Comparison of ENCODE assay signal across 9 mouse cellular contexts in genomic region chr5:119844994-119845393, GRCm38 (mm10). TPM values are rescaled to one million over a fixed set of nuclear protein-coding genes. Genes with fewer than 3 reads are reported as not detected.
DNase-seq lines count a peak whose midpoint lies in the region; ATAC-seq lines count a peak whose summit lies in the region.
"Had no signal": no experiment of that assay in that cellular context is flagged by ENCODE, and none has a peak within 500 bp of the region (broad histone marks: within the 10 kb centered on the region; RNA-seq: fewer than 3 reads in every experiment).

No protein-coding gene starts in this region.

- WGBS in embryonic facial prominence, embryonic 14.5 days = 2% methylated on average over 21 of the region's 21 CpGs
- 1% methylated on average over 21 of the region's 21 CpGs for WGBS in hindbrain, embryonic 11.5 days
- WGBS in midbrain, embryonic 12.5 days = under 1% methylated on average over 21 of the region's 21 CpGs

- no peaks in the 10 kb centered on the region for H3K36me3 ChIP-seq in embryonic facial prominence, embryonic 14.5 days (ENCODE audit: control insufficient read depth, insufficient read depth, low read length)
- no peaks in the 10 kb centered on the region for H3K36me3 ChIP-seq in hindbrain, embryonic 11.5 days (ENCODE audit: control insufficient read depth, insufficient read depth, low read length)
- no peaks in the 10 kb centered on the region for H3K36me3 ChIP-seq in midbrain, embryonic 12.5 days
- H3K36me3 ChIP-seq: liver, embryonic 13.5 days had no signal

- DNase-seq in lung, postnatal 10 days = peak; percentile 67
- DNase-seq in lung, postnatal 36 days = no peak
- peak; percentile 69 for DNase-seq in embryonic facial prominence, embryonic 14.5 days (ENCODE audit: low spot score)
- peak; percentile 74 for DNase-seq in hindbrain, embryonic 11.5 days (ENCODE audit: low spot score)
- DNase-seq in ovary, postnatal 10 days (ENCODE audit: low spot score) = no peak
- DNase-seq in cerebellum, postnatal 36 days = no peak
- no peak for DNase-seq in c-Kit-positive CD71-positive TER-119-positive erythroid progenitor cells, embryonic 14.5 days (ENCODE audit: low spot score)
- DNase-seq: liver, embryonic 13.5 days had no signal

- peaks cover 78% of the 10 kb centered on the region for H3K27me3 ChIP-seq in embryonic facial prominence, embryonic 14.5 days (replicated peaks; ENCODE audit: control insufficient read depth, insufficient read depth, low read length)
- H3K27me3 ChIP-seq in hindbrain, embryonic 11.5 days (ENCODE audit: control insufficient read depth, insufficient read depth, low read length) = peaks cover 64% of the 10 kb centered on the region
- peaks cover 83% of the 10 kb centered on the region for H3K27me3 ChIP-seq in midbrain, embryonic 12.5 days

- H3K27ac ChIP-seq in embryonic facial prominence, embryonic 14.5 days (replicated peaks; ENCODE audit: low read depth, low read length) = no peak overlapping the region
- H3K27ac ChIP-seq in hindbrain, embryonic 11.5 days (ENCODE audit: low read depth, low read length) = no peak overlapping the region
- no peak overlapping the region for H3K27ac ChIP-seq in midbrain, embryonic 12.5 days (replicated peaks)
- H3K27ac ChIP-seq: liver, embryonic 13.5 days had no signal

- no peak overlapping the region for H3K9ac ChIP-seq in embryonic facial prominence, embryonic 14.5 days (ENCODE audit: low read depth, low read length)
- no peak overlapping the region for H3K9ac ChIP-seq in hindbrain, embryonic 11.5 days (ENCODE audit: low read depth, low read length)
- H3K9ac ChIP-seq in midbrain, embryonic 12.5 days (replicated peaks) = no peak overlapping the region
- H3K9ac ChIP-seq: liver, embryonic 13.5 days had no signal

- H3K4me1 ChIP-seq in embryonic facial prominence, embryonic 14.5 days (ENCODE audit: control insufficient read depth, insufficient read depth, low read length) = peaks cover 6% of the 10 kb centered on the region; the same call in 1 of the 2 replicates
- H3K4me1 ChIP-seq in hindbrain, embryonic 11.5 days (replicated peaks; ENCODE audit: control insufficient read depth, insufficient read depth, low read length) = no peaks in the 10 kb centered on the region
- H3K4me1 ChIP-seq in midbrain, embryonic 12.5 days = peaks cover 15% of the 10 kb centered on the region
- H3K4me1 ChIP-seq: liver, embryonic 13.5 days had no signal

- H3K4me3 ChIP-seq in embryonic facial prominence, embryonic 14.5 days (ENCODE audit: low read depth, low read length) = peak overlapping the region; percentile 28
- H3K4me3 ChIP-seq in hindbrain, embryonic 11.5 days (ENCODE audit: low read depth, low read length) = no peak overlapping the region
- peak overlapping the region; percentile 27 for H3K4me3 ChIP-seq in midbrain, embryonic 12.5 days
- H3K4me3 ChIP-seq: liver, embryonic 13.5 days had no signal

- peak; percentile 63; the same call in 1 of the 2 replicates for ATAC-seq in embryonic facial prominence, embryonic 14.5 days (ENCODE audit: low read depth)
- peak; percentile 49; the same call in 1 of the 2 replicates for ATAC-seq in hindbrain, embryonic 11.5 days (ENCODE audit: low FRiP score)
- ATAC-seq in midbrain, embryonic 12.5 days (ENCODE audit: low FRiP score, low read depth) = peak; percentile 78

- H3K9me3 ChIP-seq in embryonic facial prominence, embryonic 14.5 days (ENCODE audit: control insufficient read depth, low read length) = no peaks in the 10 kb centered on the region
- no peaks in the 10 kb centered on the region for H3K9me3 ChIP-seq in hindbrain, embryonic 11.5 days (ENCODE audit: control insufficient read depth, low read length)
- no peaks in the 10 kb centered on the region for H3K9me3 ChIP-seq in midbrain, embryonic 12.5 days
- H3K9me3 ChIP-seq: liver, embryonic 13.5 days had no signal

- peak overlapping the region; percentile 46 for H3K4me2 ChIP-seq in embryonic facial prominence, embryonic 14.5 days (ENCODE audit: low read depth, low read length)
- no peak overlapping the region for H3K4me2 ChIP-seq in hindbrain, embryonic 11.5 days (replicated peaks; ENCODE audit: low read depth, low read length)
- H3K4me2 ChIP-seq in midbrain, embryonic 12.5 days (replicated peaks) = peak overlapping the region; percentile 49
- H3K4me2 ChIP-seq: liver, embryonic 13.5 days had no signal

RNA-seq across cellular contexts. Expression of gene Tbx5, which starts 12.5 kb away (rescaled TPM):
- 0.24 and 1.5 TPM in 2 replicates for polyA plus RNA-seq in embryonic facial prominence, embryonic 14.5 days (2014; fragmentation: Nextera tagmentation; extraction: Ambion mirVana)
- not detected in 2 replicates for polyA plus RNA-seq in hindbrain, embryonic 11.5 days (2014; fragmentation: Nextera tagmentation; extraction: Ambion mirVana)
- polyA plus RNA-seq in midbrain, embryonic 12.5 days (2016; fragmentation: Nextera tagmentation; extraction: Ambion mirVana) = 0.08 TPM in 2 replicates

Comparison
In these comparisons a context has a peak if more than half of its experiments do, and no peak if none do; other contexts are left out.
1. DNase-seq: peak in lung, postnatal 10 days (single experiment), embryonic facial prominence, embryonic 14.5 days (single experiment) and hindbrain, embryonic 11.5 days (single experiment); none in lung, postnatal 36 days (single experiment), ovary, postnatal 10 days (single experiment), cerebellum, postnatal 36 days (0 of 2) and c-Kit-positive CD71-positive TER-119-positive erythroid progenitor cells, embryonic 14.5 days (single experiment).
2. Peak in every context shown above with its lines, with median percentiles within 50 percentile points of each other: ATAC-seq.